Mouse (Mus musculus) liver, adult 2 months (tissue): ENCODE measurements at regions not wholly inside any gene's neighbourhood (a gene's known extent, or its start where the extent isn't known, plus 50 kb on each side); places are given as distances from the start of the nearest gene placed in this dataset.

Experiments
- CTCF ChIP-seq: fragments of 200-500 bp; IDR thresholded peaks from 2 replicates; pipeline ENCODE4 v1.5.1; 2011; ENCODE audit warnings: low read depth, low read length, control low read depth
- POLR2A ChIP-seq: fragments of 200-500 bp; IDR thresholded peaks from 2 replicates; pipeline ENCODE4 v1.6.1; 2011; ENCODE audit warnings: low read length, control low read depth; ENCODE audit not compliant: insufficient read depth; ENCODE audit errors: extremely low read depth

GRCm38 (mm10) chr9:33389170-33389569 lies 753.1 kb downstream of the Ets1 start:
- TF ChIP-seq CTCF (no peak), POLR2A (no peak)
